Mouse (Mus musculus): ENCODE measurements around the gene Fgfr2.

Gene Fgfr2

GRCm38 (mm10) chr7:130787537-130787936 is 2335.6 kb downstream of the Fgfr2 start:
- DNase-seq (ENCODE audit: low spot score) = no peak

- no peak for DNase-seq (ENCODE audit: low spot score)
Measured at GRCm38 (mm10) chr7:130786708-130787107, 2336.4 kb downstream of the Fgfr2 start.

GRCm38 (mm10) chr7:130785923-130786575 is 2337.1 kb downstream of the Fgfr2 start:
- DNase-seq (ENCODE audit: low spot score) = no peak

- DNase-seq (ENCODE audit: low spot score) = no peak
Measured at GRCm38 (mm10) chr7:130782501-130783050, 2340.6 kb downstream of the Fgfr2 start.

- DNase-seq (ENCODE audit: low spot score) = no peak
Measured at GRCm38 (mm10) chr7:130780866-130781419, 2342.2 kb downstream of the Fgfr2 start.

- DNase-seq (ENCODE audit: low spot score) = no peak
Measured at GRCm38 (mm10) chr7:130773914-130774630, 2349.1 kb downstream of the Fgfr2 start, which contains the start of gene Btbd16. TSS of gene Btbd16 (plus strand) at chr7:130774069.

GRCm38 (mm10) chr7:130773171-130773830 is 2349.8 kb downstream of the Fgfr2 start:
- peak; percentile 55 for DNase-seq (ENCODE audit: low spot score)

GRCm38 (mm10) chr7:130770707-130771106 is 2352.4 kb downstream of the Fgfr2 start:
- DNase-seq (ENCODE audit: low spot score) = peak; percentile 85

- DNase-seq (ENCODE audit: low spot score) = no peak
Measured at GRCm38 (mm10) chr7:130768151-130768550, 2355.0 kb downstream of the Fgfr2 start.

- no peak for DNase-seq (ENCODE audit: low spot score)
Measured at GRCm38 (mm10) chr7:130766411-130767170, 2356.6 kb downstream of the Fgfr2 start.

GRCm38 (mm10) chr7:130764160-130764559 is 2359.0 kb downstream of the Fgfr2 start:
- no peak for DNase-seq (ENCODE audit: low spot score)

GRCm38 (mm10) chr7:130762071-130762897 is 2360.9 kb downstream of the Fgfr2 start:
- DNase-seq (ENCODE audit: low spot score) = peak; percentile 66

GRCm38 (mm10) chr7:130757326-130757865 is 2365.8 kb downstream of the Fgfr2 start:
- no peak for DNase-seq (ENCODE audit: low spot score)

- DNase-seq (ENCODE audit: low spot score) = no peak
Measured at GRCm38 (mm10) chr7:130756343-130756835, 2366.8 kb downstream of the Fgfr2 start.

GRCm38 (mm10) chr7:130754790-130755189 is 2368.4 kb downstream of the Fgfr2 start:
- DNase-seq (ENCODE audit: low spot score) = no peak

- no peak for DNase-seq (ENCODE audit: low spot score)
Measured at GRCm38 (mm10) chr7:130751678-130752077, 2371.5 kb downstream of the Fgfr2 start.

- no peak for DNase-seq (ENCODE audit: low spot score)
Measured at GRCm38 (mm10) chr7:130750752-130751490, 2372.2 kb downstream of the Fgfr2 start.

- no peak for DNase-seq (ENCODE audit: low spot score)
Measured at GRCm38 (mm10) chr7:130749165-130749564, 2374.0 kb downstream of the Fgfr2 start.

GRCm38 (mm10) chr7:130743239-130744025 is 2379.7 kb downstream of the Fgfr2 start:
- no peak for DNase-seq (ENCODE audit: low spot score)

Measured in ovary, postnatal 14 days (tissue).